Mouse (Mus musculus): ENCODE results near the gene Prr7. TPM values are rescaled to one million over a fixed set of nuclear protein-coding genes. Genes with fewer than 3 reads are reported as not detected.

Prr7 gene
- polyA plus RNA-seq, 1 experiment from 2014 or later, result 0.29 TPM

- Histone ChIP-seq H3K36me3 (ENCODE audit: control insufficient read depth, insufficient read depth, low read length) (peaks cover 8% of the 10 kb centered on the region), H3K4me3 (ENCODE audit: low read depth, low read length) (peak overlapping the region; percentile 90), H3K9me3 (ENCODE audit: control insufficient read depth, low read length) (no peaks in the 10 kb centered on the region), H3K27me3 (replicated peaks; ENCODE audit: control insufficient read depth, insufficient read depth, low read length) (no peaks in the 10 kb centered on the region), H3K9ac (ENCODE audit: low read depth, low read length) (peak overlapping the region; percentile 96), H3K4me2 (peak overlapping the region; percentile 95), H3K27ac (ENCODE audit: low read depth, low read length) (peak overlapping the region; percentile 97), H3K4me1 (replicated peaks; ENCODE audit: control insufficient read depth, insufficient read depth, low read length) (peaks cover 34% of the 10 kb centered on the region)
- no peak for DNase-seq (ENCODE audit: low spot score)
- ATAC-seq (replicated peaks; ENCODE audit: low FRiP score), result no peak
- WGBS, result under 1% methylated on average over 63 of the region's 66 CpGs
Measured at GRCm38 (mm10) chr13:55445361-55446091, 18.5 kb upstream of the Prr7 start.

- no peak for DNase-seq (ENCODE audit: low spot score)
Measured at GRCm38 (mm10) chr13:55446483-55447105, 17.5 kb upstream of the Prr7 start.

GRCm38 (mm10) chr13:55447543-55447943 is 16.5 kb upstream of the Prr7 start:
- Histone ChIP-seq H3K4me1 (replicated peaks; ENCODE audit: control insufficient read depth, insufficient read depth, low read length) (peaks cover 34% of the 10 kb centered on the region), H3K9ac (ENCODE audit: low read depth, low read length) (0 out of 2 replicates have a peak overlapping the region, but pooled peaks have one; percentile 96), H3K4me2 (peak overlapping the region; percentile 95), H3K36me3 (ENCODE audit: control insufficient read depth, insufficient read depth, low read length) (peaks cover 27% of the 10 kb centered on the region), H3K4me3 (ENCODE audit: low read depth, low read length) (peak overlapping the region; percentile 90; the same call in 1 of the 2 replicates), H3K9me3 (ENCODE audit: control insufficient read depth, low read length) (no peaks in the 10 kb centered on the region), H3K27me3 (replicated peaks; ENCODE audit: control insufficient read depth, insufficient read depth, low read length) (no peaks in the 10 kb centered on the region), H3K27ac (ENCODE audit: low read depth, low read length) (peak overlapping the region; percentile 97)
- no peak for DNase-seq (ENCODE audit: low spot score)
- WGBS, result 20% methylated on average over 3 of the region's 3 CpGs
- no peak for ATAC-seq (replicated peaks; ENCODE audit: low FRiP score)

More at GRCm38 (mm10) chr13:55446483-55447105, 17.5 kb upstream of the Prr7 start:
- Histone ChIP-seq H3K36me3 (ENCODE audit: control insufficient read depth, insufficient read depth, low read length) (peaks cover 18% of the 10 kb centered on the region), H3K4me1 (replicated peaks; ENCODE audit: control insufficient read depth, insufficient read depth, low read length) (peaks cover 34% of the 10 kb centered on the region), H3K4me3 (ENCODE audit: low read depth, low read length) (peak overlapping the region; percentile 90), H3K9me3 (ENCODE audit: control insufficient read depth, low read length) (no peaks in the 10 kb centered on the region), H3K9ac (ENCODE audit: low read depth, low read length) (peak overlapping the region; percentile 96), H3K27me3 (replicated peaks; ENCODE audit: control insufficient read depth, insufficient read depth, low read length) (no peaks in the 10 kb centered on the region), H3K4me2 (peak overlapping the region; percentile 95), H3K27ac (ENCODE audit: low read depth, low read length) (peak overlapping the region; percentile 97)
- peak; percentile 51 for ATAC-seq (replicated peaks; ENCODE audit: low FRiP score)
- 53% methylated on average over 6 of the region's 6 CpGs for WGBS

GRCm38 (mm10) chr13:55448131-55448530 is 15.9 kb upstream of the Prr7 start:
- H3K4me1 ChIP-seq (replicated peaks; ENCODE audit: control insufficient read depth, insufficient read depth, low read length), result peaks cover 34% of the 10 kb centered on the region
- 94% methylated on average over 5 of the region's 5 CpGs for WGBS
- no peak for DNase-seq (ENCODE audit: low spot score)
- no peak overlapping the region for H3K27ac ChIP-seq (ENCODE audit: low read depth, low read length)
- H3K27me3 ChIP-seq (replicated peaks; ENCODE audit: control insufficient read depth, insufficient read depth, low read length), result no peaks in the 10 kb centered on the region
- peaks cover 30% of the 10 kb centered on the region for H3K36me3 ChIP-seq (ENCODE audit: control insufficient read depth, insufficient read depth, low read length)
- H3K9me3 ChIP-seq (ENCODE audit: control insufficient read depth, low read length), result no peaks in the 10 kb centered on the region
- H3K9ac ChIP-seq (ENCODE audit: low read depth, low read length), result no peak overlapping the region
- H3K4me3 ChIP-seq (ENCODE audit: low read depth, low read length), result no peak overlapping the region
- H3K4me2 ChIP-seq, result no peak overlapping the region
- no peak for ATAC-seq (replicated peaks; ENCODE audit: low FRiP score)

GRCm38 (mm10) chr13:55449205-55449604 is 14.9 kb upstream of the Prr7 start:
- Histone ChIP-seq H3K4me1 (replicated peaks; ENCODE audit: control insufficient read depth, insufficient read depth, low read length) (peaks cover 34% of the 10 kb centered on the region), H3K27me3 (replicated peaks; ENCODE audit: control insufficient read depth, insufficient read depth, low read length) (no peaks in the 10 kb centered on the region), H3K4me3 (ENCODE audit: low read depth, low read length) (no peak overlapping the region), H3K4me2 (no peak overlapping the region), H3K9me3 (ENCODE audit: control insufficient read depth, low read length) (no peaks in the 10 kb centered on the region), H3K36me3 (ENCODE audit: control insufficient read depth, insufficient read depth, low read length) (peaks cover 38% of the 10 kb centered on the region), H3K27ac (ENCODE audit: low read depth, low read length) (no peak overlapping the region), H3K9ac (ENCODE audit: low read depth, low read length) (no peak overlapping the region)
- WGBS, result 82% methylated on average over 9 of the region's 9 CpGs
- DNase-seq (ENCODE audit: low spot score) (no peak), ATAC-seq (replicated peaks; ENCODE audit: low FRiP score) (no peak)

GRCm38 (mm10) chr13:55449679-55450441 is 14.2 kb upstream of the Prr7 start:
- Histone ChIP-seq H3K27me3 (replicated peaks; ENCODE audit: control insufficient read depth, insufficient read depth, low read length) (no peaks in the 10 kb centered on the region), H3K27ac (ENCODE audit: low read depth, low read length) (no peak overlapping the region), H3K9me3 (ENCODE audit: control insufficient read depth, low read length) (no peaks in the 10 kb centered on the region), H3K9ac (ENCODE audit: low read depth, low read length) (no peak overlapping the region), H3K4me3 (ENCODE audit: low read depth, low read length) (no peak overlapping the region), H3K4me1 (replicated peaks; ENCODE audit: control insufficient read depth, insufficient read depth, low read length) (peaks cover 34% of the 10 kb centered on the region), H3K4me2 (no peak overlapping the region), H3K36me3 (ENCODE audit: control insufficient read depth, insufficient read depth, low read length) (peaks cover 39% of the 10 kb centered on the region)
- DNase-seq (ENCODE audit: low spot score) (no peak), ATAC-seq (replicated peaks; ENCODE audit: low FRiP score) (no peak)
- WGBS, result 82% methylated on average over 17 of the region's 17 CpGs

- Histone ChIP-seq H3K4me1 (replicated peaks; ENCODE audit: control insufficient read depth, insufficient read depth, low read length) (peaks cover 34% of the 10 kb centered on the region), H3K4me2 (no peak overlapping the region), H3K9ac (ENCODE audit: low read depth, low read length) (no peak overlapping the region), H3K27me3 (replicated peaks; ENCODE audit: control insufficient read depth, insufficient read depth, low read length) (no peaks in the 10 kb centered on the region), H3K9me3 (ENCODE audit: control insufficient read depth, low read length) (no peaks in the 10 kb centered on the region), H3K27ac (ENCODE audit: low read depth, low read length) (no peak overlapping the region), H3K36me3 (ENCODE audit: control insufficient read depth, insufficient read depth, low read length) (peaks cover 39% of the 10 kb centered on the region), H3K4me3 (ENCODE audit: low read depth, low read length) (no peak overlapping the region)
- ATAC-seq (replicated peaks; ENCODE audit: low FRiP score) (no peak), DNase-seq (ENCODE audit: low spot score) (no peak)
- 90% methylated on average over 11 of the region's 11 CpGs for WGBS
Measured at GRCm38 (mm10) chr13:55450511-55450980, 13.5 kb upstream of the Prr7 start.

- Histone ChIP-seq H3K9ac (ENCODE audit: low read depth, low read length) (no peak overlapping the region), H3K9me3 (ENCODE audit: control insufficient read depth, low read length) (no peaks in the 10 kb centered on the region), H3K4me2 (no peak overlapping the region), H3K27ac (ENCODE audit: low read depth, low read length) (no peak overlapping the region), H3K4me1 (replicated peaks; ENCODE audit: control insufficient read depth, insufficient read depth, low read length) (peaks cover 29% of the 10 kb centered on the region), H3K27me3 (replicated peaks; ENCODE audit: control insufficient read depth, insufficient read depth, low read length) (no peaks in the 10 kb centered on the region), H3K36me3 (ENCODE audit: control insufficient read depth, insufficient read depth, low read length) (peaks cover 43% of the 10 kb centered on the region), H3K4me3 (ENCODE audit: low read depth, low read length) (no peak overlapping the region)
- DNase-seq (ENCODE audit: low spot score) (no peak), ATAC-seq (replicated peaks; ENCODE audit: low FRiP score) (no peak)
- 86% methylated on average over 10 of the region's 10 CpGs for WGBS
Measured at GRCm38 (mm10) chr13:55451296-55451695, 12.8 kb upstream of the Prr7 start.
